Mouse (Mus musculus): Measurements from ENCODE around the gene Lingo1. TPM values are rescaled to one million over a fixed set of nuclear protein-coding genes. Genes with fewer than 3 reads are reported as not detected.
A peak's percentile ranks its signal among the peaks of the same experiment; 100 is the strongest.

Lingo1 gene
- total RNA-seq, 2 experiments from 2014 or later: 0.70 to 1.5 TPM

DNA sequence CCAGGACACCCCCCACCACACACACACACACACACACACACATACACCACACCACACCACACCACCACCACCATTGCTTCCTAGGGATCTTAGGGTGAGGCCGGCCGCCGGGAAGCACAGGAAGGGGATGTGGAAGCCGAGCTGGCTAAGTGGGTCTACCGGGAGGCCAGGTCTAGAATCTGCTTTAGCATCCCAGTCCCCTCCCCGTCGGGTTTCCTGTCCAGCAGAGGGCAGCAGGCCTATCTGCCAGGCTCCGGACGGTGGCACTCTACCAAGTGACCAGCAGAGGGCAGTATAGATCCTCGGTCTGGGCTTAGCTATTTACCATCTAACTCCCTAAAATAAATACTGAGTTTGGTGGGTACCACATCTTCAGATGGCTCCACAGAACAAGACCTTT lies 160.1 kb downstream of the Lingo1 start:
- DNase-seq (ENCODE audit: low spot score in 2 of 2): peak; percentile 84 to 87

DNA sequence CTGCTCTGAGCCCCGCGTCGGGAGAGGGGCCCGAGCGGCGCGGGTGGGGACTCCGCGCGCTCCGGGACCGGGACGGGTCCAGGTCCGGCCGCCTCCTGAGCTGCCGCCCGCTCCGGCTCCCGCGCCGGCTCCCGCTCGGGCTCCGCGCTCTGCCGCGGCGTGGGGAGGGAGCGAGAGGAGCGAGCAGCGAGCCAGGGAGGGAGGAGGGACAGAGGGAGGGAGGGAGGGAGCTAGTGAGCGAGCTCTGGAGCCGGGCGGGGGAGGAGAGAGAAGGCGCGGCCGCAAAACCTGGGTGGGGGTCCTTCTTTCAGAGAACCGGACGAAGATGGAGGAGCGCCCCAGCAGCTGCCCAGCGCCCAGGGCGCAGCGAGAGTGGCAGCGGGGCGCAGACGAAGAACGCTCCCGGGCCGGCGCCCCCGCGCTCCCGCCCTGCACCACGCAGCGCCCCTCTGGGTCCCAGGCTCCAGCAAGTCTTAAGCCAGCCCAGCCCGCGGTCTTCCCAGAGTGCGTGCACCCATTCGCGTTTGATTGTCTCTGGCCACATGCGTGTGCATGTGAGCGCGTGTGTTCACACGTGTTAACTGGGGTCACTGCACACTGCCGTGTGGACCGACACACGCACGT lies 160.7 kb downstream of the Lingo1 start:
- peak; percentile 40 to 50 for DNase-seq (ENCODE audit: low spot score in 2 of 2)

GRCm38 (mm10) chr9:56635121-56635497 lies 161.2 kb downstream of the Lingo1 start:
- DNase-seq (ENCODE audit: low spot score in 2 of 2): peak; percentile 28 to 30

GRCm38 (mm10) chr9:56634406-56635120 lies 161.7 kb downstream of the Lingo1 start:
- peak; percentile 13 to 27 for DNase-seq (ENCODE audit: low spot score in 2 of 2)

GRCm38 (mm10) chr9:56633449-56634225 lies 162.6 kb downstream of the Lingo1 start:
- DNase-seq (ENCODE audit: low spot score in 2 of 2): no peak

GRCm38 (mm10) chr9:56630945-56631344 lies 165.3 kb downstream of the Lingo1 start:
- no peak for DNase-seq (ENCODE audit: low spot score in 2 of 2)

GRCm38 (mm10) chr9:56629674-56630397 lies 166.4 kb downstream of the Lingo1 start:
- no peak for DNase-seq (ENCODE audit: low spot score in 2 of 2)

- no peak for DNase-seq (ENCODE audit: low spot score in 2 of 2)
These were observed 169.0 kb downstream of the Lingo1 start for GRCm38 (mm10) chr9:56627295-56627694.

- DNase-seq (ENCODE audit: low spot score in 2 of 2): no peak
These were observed 171.3 kb downstream of the Lingo1 start for GRCm38 (mm10) chr9:56624923-56625322.

DNA sequence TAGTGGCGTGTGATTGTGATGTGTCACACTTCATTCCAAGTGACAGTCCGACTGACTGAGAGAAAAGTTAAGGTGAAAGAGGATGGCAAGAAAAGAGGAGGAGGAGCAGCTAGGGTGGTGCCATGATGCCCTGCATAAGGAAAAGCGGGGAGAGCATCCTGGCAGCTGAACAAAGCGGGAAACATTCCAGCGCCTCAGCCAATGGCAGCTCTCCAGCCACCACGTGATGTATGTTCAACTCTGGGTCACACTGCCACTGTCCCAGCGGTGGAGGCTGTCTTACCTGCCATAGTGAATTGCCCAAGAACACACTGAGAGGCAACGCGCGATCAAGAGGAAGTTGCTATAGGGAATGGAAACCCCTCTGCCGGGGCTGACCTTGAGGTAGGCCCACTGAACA lies 172.9 kb downstream of the Lingo1 start:
- DNase-seq (ENCODE audit: low spot score in 2 of 2): no peak

- no peak for DNase-seq (ENCODE audit: low spot score in 2 of 2)
These were observed 173.5 kb downstream of the Lingo1 start for GRCm38 (mm10) chr9:56622761-56623160.

DNA sequence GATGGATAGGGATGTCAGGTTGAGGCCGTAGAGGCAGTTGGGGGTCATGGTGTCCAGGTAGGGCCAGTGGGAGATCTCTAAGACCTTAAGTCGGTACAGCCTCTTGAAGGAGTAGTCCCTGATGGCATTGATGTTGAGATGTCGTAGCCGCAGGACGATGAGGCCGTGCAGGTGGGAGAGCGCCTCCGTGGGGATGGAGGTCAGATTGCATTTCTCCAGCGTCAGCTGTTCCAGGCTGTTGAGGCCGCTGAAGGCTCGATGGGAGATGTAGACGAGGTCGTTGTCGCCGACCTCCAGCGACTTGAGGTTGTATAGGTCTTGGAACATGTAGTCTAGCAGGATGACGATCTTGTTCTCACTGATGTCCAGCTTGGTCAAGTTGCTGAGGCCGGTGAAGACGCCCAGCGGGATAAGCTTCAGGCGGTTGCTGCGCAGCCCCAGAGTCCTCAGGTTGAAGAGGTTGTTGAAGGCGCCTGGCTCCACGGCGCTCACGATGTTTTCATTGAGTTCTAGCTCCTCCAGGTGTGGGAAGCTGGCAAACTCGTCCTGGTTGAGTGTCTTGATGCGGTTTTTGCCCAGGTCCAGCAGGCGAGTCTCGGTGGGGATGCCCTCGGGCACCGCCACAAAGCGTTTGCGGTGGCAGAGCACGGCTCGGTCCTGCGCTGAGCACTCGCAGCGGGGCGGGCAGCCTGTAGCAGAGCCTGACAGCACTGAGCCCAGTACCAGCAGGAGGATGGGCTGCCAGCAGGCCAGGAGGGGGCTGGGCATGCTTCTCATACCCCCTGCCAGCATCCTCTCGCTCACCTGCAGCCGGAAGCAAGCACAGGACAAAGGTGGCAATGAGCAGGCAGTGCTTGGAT lies 175.5 kb downstream of the Lingo1 start:
- no peak for DNase-seq (ENCODE audit: low spot score in 2 of 2)

DNA sequence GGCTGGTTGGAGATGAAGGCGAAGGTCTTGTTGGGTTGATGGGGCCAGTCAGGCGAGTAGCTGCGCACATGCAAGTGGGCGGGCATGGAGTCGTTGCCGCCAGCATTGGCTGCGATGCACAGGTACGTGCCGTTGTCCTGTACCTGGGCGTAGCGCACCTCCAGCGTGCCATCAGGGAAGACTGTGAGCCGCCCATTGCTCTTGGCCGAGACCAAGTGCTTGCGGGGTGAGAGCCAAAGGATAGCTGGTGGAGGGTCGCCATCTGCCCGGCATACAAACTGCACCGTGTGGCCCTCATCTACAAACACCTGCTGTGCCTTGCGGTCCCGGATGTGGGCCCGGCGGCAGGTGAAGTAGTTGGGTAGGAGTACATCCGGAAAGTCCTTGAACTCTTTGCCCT lies 176.6 kb downstream of the Lingo1 start:
- DNase-seq (ENCODE audit: low spot score in 2 of 2): no peak

DNA sequence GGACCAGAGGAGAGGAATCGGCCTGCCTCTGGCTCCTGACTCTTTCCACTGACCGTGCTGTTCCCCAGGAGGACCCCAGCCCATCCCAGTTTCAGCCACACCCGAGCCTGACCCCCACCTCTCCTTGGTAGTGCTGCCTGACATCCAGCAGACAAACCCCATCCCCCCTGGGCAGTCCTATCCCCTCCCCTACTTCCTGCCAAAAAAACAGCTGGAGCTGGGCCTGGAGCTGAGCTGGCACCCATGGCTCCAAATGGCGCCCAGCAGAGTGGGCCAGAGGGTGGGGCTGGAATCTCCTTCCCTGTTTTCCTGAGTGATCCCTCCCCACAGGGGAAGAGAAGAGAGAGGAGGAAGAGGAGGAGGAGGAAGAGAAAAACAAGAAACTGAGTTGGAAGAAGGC lies 177.6 kb downstream of the Lingo1 start:
- no peak for DNase-seq (ENCODE audit: low spot score in 2 of 2)

GRCm38 (mm10) chr9:56616061-56616460 lies 180.2 kb downstream of the Lingo1 start:
- DNase-seq (ENCODE audit: low spot score in 2 of 2): no peak

- no peak for DNase-seq (ENCODE audit: low spot score in 2 of 2)
These were observed 183.5 kb downstream of the Lingo1 start for GRCm38 (mm10) chr9:56612798-56613183.

- DNase-seq (ENCODE audit: low spot score in 2 of 2): no peak
These were observed 184.1 kb downstream of the Lingo1 start for GRCm38 (mm10) chr9:56611912-56612797.

DNA sequence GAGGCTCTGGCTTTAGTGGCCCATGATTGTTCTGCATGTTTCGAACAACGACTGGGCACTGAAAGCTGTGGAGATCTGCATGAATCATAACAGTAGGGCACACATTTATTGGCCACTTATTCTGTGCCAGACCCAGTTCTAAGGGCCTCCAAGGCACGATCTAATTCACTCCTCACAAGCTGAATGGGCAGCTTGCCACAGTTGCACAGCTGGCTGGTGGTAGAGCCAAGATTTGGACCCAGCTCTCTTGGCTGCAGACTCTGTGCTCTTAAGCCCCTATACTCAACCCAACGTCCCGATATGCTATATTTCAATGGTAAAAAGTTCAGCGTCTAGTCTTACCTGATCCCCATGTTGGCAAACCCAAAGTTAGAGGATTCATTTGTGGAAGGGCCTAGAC lies 185.3 kb downstream of the Lingo1 start:
- no peak for DNase-seq (ENCODE audit: low spot score in 2 of 2)

DNA sequence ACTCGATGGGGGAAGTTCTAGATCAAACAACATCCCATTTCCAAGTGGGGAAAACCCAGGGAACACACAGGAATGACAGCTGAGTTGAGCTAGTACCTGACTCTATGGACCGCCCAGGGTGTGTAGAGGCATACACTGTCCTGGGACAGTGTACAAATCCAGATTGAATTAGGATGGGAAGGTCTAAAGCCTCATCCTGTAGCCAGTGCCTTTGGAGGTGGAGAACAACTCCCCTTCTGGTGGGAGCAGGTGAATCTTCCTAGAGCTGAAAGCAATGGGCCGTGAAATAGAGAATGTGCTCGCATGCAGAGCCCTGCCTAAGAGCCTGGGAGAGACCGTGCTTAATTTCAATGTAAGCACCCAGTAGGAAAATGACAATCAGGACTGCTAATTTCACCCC lies 185.8 kb downstream of the Lingo1 start:
- DNase-seq (ENCODE audit: low spot score in 2 of 2): no peak

DNA sequence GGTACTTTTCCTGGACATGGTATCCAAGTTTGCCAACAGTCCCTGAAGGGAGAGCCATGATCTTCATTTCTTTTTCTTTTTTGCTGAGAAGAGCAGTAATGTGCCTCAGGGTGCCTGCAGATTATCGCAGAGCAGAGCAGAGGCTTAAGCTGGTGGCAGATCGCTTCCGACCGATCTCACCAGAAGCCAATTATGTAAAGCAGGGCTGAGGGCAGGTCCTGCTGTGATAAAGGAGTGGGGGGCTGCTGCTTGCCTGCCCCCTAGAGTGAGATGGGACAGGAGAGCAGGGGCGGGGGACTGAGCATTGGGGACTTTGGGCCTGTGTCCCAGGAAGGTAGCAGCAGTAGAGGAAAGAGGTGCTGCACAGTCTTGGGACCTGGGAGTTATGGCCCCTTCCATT lies 186.8 kb downstream of the Lingo1 start:
- DNase-seq (ENCODE audit: low spot score in 2 of 2): no peak
